Comparison of ENCODE assay signal across 8 mouse cellular contexts in genomic region chr15:83562626-83563270, GRCm38 (mm10). TPM values are rescaled to one million over a fixed set of nuclear protein-coding genes. Genes with fewer than 3 reads are reported as not detected.
DNase-seq lines count a peak whose midpoint lies in the region; ATAC-seq and TF ChIP-seq lines count a peak whose summit lies in the region.

No protein-coding gene starts in this region.

- TF ChIP-seq POLR2A in MEL (IDR thresholded peaks at IDR 0.05; ENCODE audit: control insufficient read depth in 1 of 2, insufficient read depth in 1 of 2, low read depth in 1 of 2, low read length in 2 of 2, poor library complexity in 1 of 2): no peak; a peak in 1 of 4 replicates

- peak overlapping the region; percentile 65; the same call in 1 of the 2 replicates for H3K4me2 ChIP-seq in hindbrain, embryonic 14.5 days (replicated peaks)

- H3K27ac ChIP-seq in MEL (ENCODE audit: control insufficient read depth, low read depth, low read length): peak overlapping the region; percentile 74
- no peak overlapping the region for H3K27ac ChIP-seq in hindbrain, embryonic 14.5 days

- H3K36me3 ChIP-seq in MEL (ENCODE audit: control insufficient read depth in 1 of 2, insufficient read depth in 2 of 2, low read length in 2 of 2): peaks cover 0 to 13% of the 10 kb centered on the region in 2 experiments; a peak in 2 of 4 replicates
- no peaks in the 10 kb centered on the region for H3K36me3 ChIP-seq in hindbrain, embryonic 14.5 days (replicated peaks; ENCODE audit: control insufficient read depth, insufficient read depth)

- peaks cover 9 to 31% of the 10 kb centered on the region in 2 experiments for H3K4me1 ChIP-seq in MEL (ENCODE audit: control insufficient read depth in 1 of 2, insufficient read depth in 2 of 2, low read length in 2 of 2)
- peaks cover 20% of the 10 kb centered on the region for H3K4me1 ChIP-seq in hindbrain, embryonic 14.5 days (replicated peaks; ENCODE audit: control insufficient read depth, insufficient read depth, low read length)

- no peaks in the 10 kb centered on the region for H3K9me3 ChIP-seq in MEL (replicated peaks; ENCODE audit: insufficient read depth, low read length)
- H3K9me3 ChIP-seq in hindbrain, embryonic 14.5 days (ENCODE audit: control insufficient read depth, low read length): no peaks in the 10 kb centered on the region

- peaks cover 2% of the 10 kb centered on the region; the same call in 1 of the 2 replicates for H3K79me2 ChIP-seq in MEL (ENCODE audit: control insufficient read depth, insufficient read depth, low read length, poor library complexity)

- H3K9ac ChIP-seq in MEL (ENCODE audit: control insufficient read depth, low read depth, low read length, poor library complexity, severe bottlenecking): peak overlapping the region; percentile 74
- H3K9ac ChIP-seq in hindbrain, embryonic 14.5 days: no peak overlapping the region

- peak; percentile 95 for DNase-seq in MEL (ENCODE audit: low read depth, low spot score)
- DNase-seq in c-Kit-positive CD71-negative TER-119-negative erythroid progenitor cells, embryonic 14.5 days (ENCODE audit: low read depth): peak; percentile 77
- DNase-seq in gastrocnemius, adult 18-20 months (ENCODE audit: low spot score): peak; percentile 83
- DNase-seq in hindbrain, embryonic 14.5 days (ENCODE audit: low spot score): no peak
- DNase-seq in layer of hippocampus, postnatal 14 days (ENCODE audit: low spot score in 2 of 2): peak; percentile 50 to 78
- peak; percentile 97 for DNase-seq in lung, postnatal 36 days
- DNase-seq in right cerebral cortex, adult 2 months (ENCODE audit: low spot score in 2 of 2): peak; percentile 40 to 76
- DNase-seq in urinary bladder, postnatal 14 days (ENCODE audit: low spot score): peak; percentile 91

- no peak for ATAC-seq in hindbrain, embryonic 14.5 days (ENCODE audit: low FRiP score)

- peak overlapping the region; percentile 72 to 95 for H3K4me3 ChIP-seq in MEL (ENCODE audit: control insufficient read depth in 1 of 2, insufficient read depth in 1 of 2, low read depth in 2 of 2, low read length in 2 of 2)
- peak overlapping the region; percentile 29; the same call in 1 of the 2 replicates for H3K4me3 ChIP-seq in hindbrain, embryonic 14.5 days (replicated peaks; ENCODE audit: low read length)

- TF ChIP-seq EP300 in MEL (IDR thresholded peaks at IDR 0.05; ENCODE audit: low read depth in 1 of 2, low read length in 2 of 2): no peak

- WGBS in hindbrain, embryonic 14.5 days: 37% methylated on average over 15 of the region's 15 CpGs

- TF ChIP-seq RAD21 in MEL (IDR thresholded peaks at IDR 0.05; ENCODE audit: low read depth, low read length): no peak

- no peaks in the 10 kb centered on the region for H3K27me3 ChIP-seq in MEL (ENCODE audit: control insufficient read depth in 1 of 2, insufficient read depth in 2 of 2, low read length in 2 of 2)
- peaks cover 20% of the 10 kb centered on the region for H3K27me3 ChIP-seq in hindbrain, embryonic 14.5 days (ENCODE audit: control insufficient read depth, insufficient read depth, low read length)

- no peak for TF ChIP-seq CTCF in MEL (IDR thresholded peaks at IDR 0.05 in 2 of 3, conservative IDR thresholded peaks at IDR 0.05 in 1 of 3; ENCODE audit: control insufficient read depth in 1 of 3, insufficient read depth in 1 of 3, low read depth in 2 of 3, low read length in 3 of 3, poor library complexity in 1 of 3, severe bottlenecking in 1 of 3)

TF ChIP-seq in MEL, 35 proteins besides CTCF, POLR2A, EP300 and RAD21 (continues in another document):
- TF ChIP-seq MAX (IDR thresholded peaks at IDR 0.05; ENCODE audit: low read length) (0 out of 2 replicates have a peak, but pooled peaks have one; percentile 15), CHD2 (IDR thresholded peaks at IDR 0.05; ENCODE audit: low read length) (no peak), GATA1 (IDR thresholded peaks at IDR 0.05; ENCODE audit: low read depth, low read length) (no peak), POLR2AphosphoS5 (IDR thresholded peaks at IDR 0.05; ENCODE audit: borderline replicate concordance, low read depth, low read length) (no peak), ZNF384 (IDR thresholded peaks at IDR 0.05; ENCODE audit: low read depth, low read length) (no peak), SIN3A (IDR thresholded peaks at IDR 0.05; ENCODE audit: low read length) (peak; percentile 84; the same call in 1 of the 2 replicates), ZC3H11A (IDR thresholded peaks at IDR 0.05; ENCODE audit: low read depth, low read length) (no peak), NELFE (IDR thresholded peaks at IDR 0.05; ENCODE audit: low read depth, low read length) (peak; percentile 57), MYC (IDR thresholded peaks at IDR 0.05; ENCODE audit: low read depth, low read length) (peak; percentile 13; the same call in 1 of the 2 replicates), ETS1 (IDR thresholded peaks at IDR 0.05; ENCODE audit: low read depth, low read length) (no peak), MEF2A (IDR thresholded peaks at IDR 0.05; ENCODE audit: extremely low read depth, insufficient replicate concordance, low read depth, low read length, poor library complexity, severe bottlenecking) (no peak), ZMIZ1 (IDR thresholded peaks at IDR 0.05; ENCODE audit: low read depth, low read length) (peak; percentile 61; the same call in 1 of the 2 replicates), SMC3 (IDR thresholded peaks at IDR 0.05; ENCODE audit: low read depth, low read length) (no peak), TBP (IDR thresholded peaks at IDR 0.05; ENCODE audit: low read depth, low read length) (peak; percentile 56; the same call in 1 of the 2 replicates), MAFK (IDR thresholded peaks at IDR 0.05; ENCODE audit: borderline replicate concordance, low read depth, low read length) (no peak), HCFC1 (IDR thresholded peaks at IDR 0.05; ENCODE audit: low read depth, low read length) (peak; percentile 69), USF1 (IDR thresholded peaks at IDR 0.05; ENCODE audit: low read depth, low read length) (0 out of 2 replicates have a peak, but pooled peaks have one; percentile 9), E2F4 (IDR thresholded peaks at IDR 0.05; ENCODE audit: borderline replicate concordance, low read depth, low read length) (no peak), MAZ (IDR thresholded peaks at IDR 0.05; ENCODE audit: low read depth, low read length) (no peak), ELF1 (IDR thresholded peaks at IDR 0.05; ENCODE audit: low read depth, low read length) (peak; percentile 61; the same call in 1 of the 2 replicates), KAT2A (conservative IDR thresholded peaks at IDR 0.05; ENCODE audit: low read depth, low read length) (no peak), JUND (IDR thresholded peaks at IDR 0.05; ENCODE audit: low read depth, low read length) (no peak), ZKSCAN1 (IDR thresholded peaks at IDR 0.05; ENCODE audit: low read depth, low read length) (no peak), TCF12 (IDR thresholded peaks at IDR 0.05; ENCODE audit: low read depth, low read length) (peak; percentile 42), GABPA (IDR thresholded peaks at IDR 0.05; ENCODE audit: low read depth, low read length) (no peak), POLR2AphosphoS2 (IDR thresholded peaks at IDR 0.05; ENCODE audit: low read length) (no peak; the same call in 1 of the 2 replicates), CHD1 (IDR thresholded peaks at IDR 0.05; ENCODE audit: low read depth, low read length) (no peak), MYB (IDR thresholded peaks at IDR 0.05; ENCODE audit: low read depth, low read length) (no peak), BHLHE40 (IDR thresholded peaks at IDR 0.05; ENCODE audit: borderline replicate concordance, low read depth, low read length) (no peak)

RNA-seq across cellular contexts. Expression of gene Tspo, which starts 0.6 kb away (rescaled TPM):
- total RNA-seq in MEL (2012; rRNA removed): 61.3 and 80.0 TPM in 2 replicates
- 10 to 100 TPM in 1 of 2 experiments, not detected in 1; 66.5 TPM for polyA plus RNA-seq in MEL (2012; ENCODE audit: insufficient read depth in 1 of 2, insufficient read length in 2 of 2, low read depth in 1 of 2, low replicate concordance in 2 of 2, missing spikeins in 1 of 2)
- total RNA-seq in gastrocnemius, adult 18-20 months (2021): 10 to 100 TPM; 19.6 to 26.8 TPM
- polyA plus RNA-seq in hindbrain, embryonic 14.5 days (2014; fragmentation: Nextera tagmentation; extraction: Ambion mirVana): 10.0 and 12.2 TPM in 2 replicates
- total RNA-seq in layer of hippocampus, postnatal 14 days (2021): 1 to 10 TPM; 2.2 to 4.0 TPM

RNA-seq across cellular contexts. Expression of gene Mcat, which starts 0.8 kb away (rescaled TPM):
- total RNA-seq in MEL (2012; rRNA removed): 32.6 and 35.9 TPM in 2 replicates
- polyA plus RNA-seq in MEL (2012; ENCODE audit: insufficient read depth in 1 of 2, insufficient read length in 2 of 2, low read depth in 1 of 2, low replicate concordance in 2 of 2, missing spikeins in 1 of 2): 10 to 100 TPM in 1 of 2 experiments, not detected in 1; 28.8 TPM
- total RNA-seq in gastrocnemius, adult 18-20 months (2021): 10 to 100 TPM; 20.4 to 22.1 TPM
- 33.2 and 37.6 TPM in 2 replicates for polyA plus RNA-seq in hindbrain, embryonic 14.5 days (2014; fragmentation: Nextera tagmentation; extraction: Ambion mirVana)
- total RNA-seq in layer of hippocampus, postnatal 14 days (2021): 10 to 100 TPM; 29.3 to 30.5 TPM

RNA-seq across cellular contexts. Expression of gene Ttll12, which starts 32.2 kb away (rescaled TPM):
- total RNA-seq in MEL (2012; rRNA removed): 41.9 and 43.9 TPM in 2 replicates
- polyA plus RNA-seq in MEL (2012; ENCODE audit: insufficient read depth in 1 of 2, insufficient read length in 2 of 2, low read depth in 1 of 2, low replicate concordance in 2 of 2, missing spikeins in 1 of 2): 10 to 100 TPM in 1 of 2 experiments, not detected in 1; 76.5 TPM
- 1 to 10 TPM; 3.6 to 4.0 TPM for total RNA-seq in gastrocnemius, adult 18-20 months (2021)
- polyA plus RNA-seq in hindbrain, embryonic 14.5 days (2014; fragmentation: Nextera tagmentation; extraction: Ambion mirVana): 43.1 and 44.4 TPM in 2 replicates
- total RNA-seq in layer of hippocampus, postnatal 14 days (2021): 10 to 100 TPM; 15.1 TPM

RNA-seq across cellular contexts. Expression of gene Bik, which starts 36.1 kb away (rescaled TPM):
- 5.1 and 7.6 TPM in 2 replicates for total RNA-seq in MEL (2012; rRNA removed)
- 10 to 100 TPM in 1 of 2 experiments, not detected in 1; 10.2 TPM for polyA plus RNA-seq in MEL (2012; ENCODE audit: insufficient read depth in 1 of 2, insufficient read length in 2 of 2, low read depth in 1 of 2, low replicate concordance in 2 of 2, missing spikeins in 1 of 2)
- 1 to 10 TPM in 1 of 2 experiments, under 1 TPM in 1; 0.91 to 1.4 TPM for total RNA-seq in gastrocnemius, adult 18-20 months (2021)
- polyA plus RNA-seq in hindbrain, embryonic 14.5 days (2014; fragmentation: Nextera tagmentation; extraction: Ambion mirVana): 0.84 and 1.1 TPM in 2 replicates
- under 1 TPM in 1 of 2 experiments, not detected in 1; 0.37 TPM for total RNA-seq in layer of hippocampus, postnatal 14 days (2021)

RNA-seq across cellular contexts. Expression of gene Ttll1, which starts 52.1 kb away (rescaled TPM):
- total RNA-seq in MEL (2012; rRNA removed): 3.4 and 4.4 TPM in 2 replicates
- 10 to 100 TPM in 1 of 2 experiments, not detected in 1; 14.1 TPM for polyA plus RNA-seq in MEL (2012; ENCODE audit: insufficient read depth in 1 of 2, insufficient read length in 2 of 2, low read depth in 1 of 2, low replicate concordance in 2 of 2, missing spikeins in 1 of 2)
- total RNA-seq in gastrocnemius, adult 18-20 months (2021): 1 to 10 TPM; 3.5 to 4.3 TPM
- 59.5 and 74.7 TPM in 2 replicates for polyA plus RNA-seq in hindbrain, embryonic 14.5 days (2014; fragmentation: Nextera tagmentation; extraction: Ambion mirVana)
- total RNA-seq in layer of hippocampus, postnatal 14 days (2021): 10 to 100 TPM; 37.8 to 39.2 TPM

Comparison
In these comparisons a context has a peak if more than half of its experiments do, and no peak if none do; other contexts are left out.
1. RNA of gene Tspo, which starts 0.6 kb away (total RNA-seq): 61.3 to 80.0 TPM in MEL and 19.6 to 26.8 TPM in gastrocnemius, adult 18-20 months; 2.2 to 4.0 TPM in layer of hippocampus, postnatal 14 days; every median in the first group is over 4 times any median in the second.